Mouse (Mus musculus) stomach, embryonic 16.5 days (tissue): ENCODE results near the gene Nbea. TPM values are rescaled to one million over a fixed set of nuclear protein-coding genes. Genes with fewer than 3 reads are reported as not detected.

ENCODE experiments used
- ATAC-seq: fragments of 200-750 bp; cut with Nextera tagmentation; 2 replicates; pipeline ENCODE4 v1.8.0; 2017; ENCODE audit warnings: moderate number of reproducible peaks, moderate TSS enrichment; ENCODE audit not compliant: insufficient read depth, low FRiP score
- H3K27ac ChIP-seq: fragments of 300-500 bp; sonication (generic); 2 replicates; pipeline ENCODE4 v1.5.1; 2014; ENCODE audit warnings: low read length
- H3K27me3 ChIP-seq: fragments of 300-500 bp; sonication (generic); 2 replicates; pipeline ENCODE4 v1.6.1; 2014; ENCODE audit warnings: low read length, control low read depth, mixed read lengths; ENCODE audit not compliant: control insufficient read depth, insufficient read depth
- H3K36me3 ChIP-seq: fragments of 300-500 bp; sonication (generic); 2 replicates; pipeline ENCODE4 v1.6.1; 2014; ENCODE audit warnings: low read length; ENCODE audit not compliant: control insufficient read depth, insufficient read depth
- H3K4me1 ChIP-seq: fragments of 300-500 bp; sonication (generic); 2 replicates; pipeline ENCODE4 v1.6.1; 2014; ENCODE audit warnings: low read length, control low read depth, mixed read lengths; ENCODE audit not compliant: control insufficient read depth, insufficient read depth
- H3K4me2 ChIP-seq: fragments of 300-500 bp; sonication (generic); 2 replicates; pipeline ENCODE4 v1.6.1; 2014; ENCODE audit warnings: low read depth, low read length, mixed read lengths
- H3K4me3 ChIP-seq: fragments of 300-500 bp; sonication (generic); replicated peaks from 2 replicates; pipeline ENCODE4 v1.5.1; 2014; ENCODE audit warnings: mild to moderate bottlenecking, low read length
- H3K9ac ChIP-seq: fragments of 300-500 bp; sonication (generic); 2 replicates; pipeline ENCODE4 v1.6.1; 2014; ENCODE audit warnings: low read length
- H3K9me3 ChIP-seq: fragments of 300-500 bp; sonication (generic); replicated peaks from 2 replicates; pipeline ENCODE4 v1.6.1; 2016; ENCODE audit warnings: low read length, control low read depth; ENCODE audit not compliant: control insufficient read depth
- WGBS: fragments of 180-500 bp; shearing (Covaris S2); extraction: QIAGEN DNeasy Blood & Tissue Kit; methylation state at CpG from one replicate; pipeline ENCODE4 v1.1.7; 2014; 5-methylcytosine and 5-hydroxymethylcytosine counted together
- polyA plus RNA-seq: library from polyadenylated mRNA; unstranded; fragments of >200 nt; fragmentation: Nextera tagmentation; extraction: Ambion mirVana; gene quantifications from 2 replicates; pipeline ENCODE4 v1.2.1, GENCODE M21; 2015

Nbea gene
- polyA plus RNA-seq, 1 experiment from 2014 or later: 10.4 TPM

DNA sequence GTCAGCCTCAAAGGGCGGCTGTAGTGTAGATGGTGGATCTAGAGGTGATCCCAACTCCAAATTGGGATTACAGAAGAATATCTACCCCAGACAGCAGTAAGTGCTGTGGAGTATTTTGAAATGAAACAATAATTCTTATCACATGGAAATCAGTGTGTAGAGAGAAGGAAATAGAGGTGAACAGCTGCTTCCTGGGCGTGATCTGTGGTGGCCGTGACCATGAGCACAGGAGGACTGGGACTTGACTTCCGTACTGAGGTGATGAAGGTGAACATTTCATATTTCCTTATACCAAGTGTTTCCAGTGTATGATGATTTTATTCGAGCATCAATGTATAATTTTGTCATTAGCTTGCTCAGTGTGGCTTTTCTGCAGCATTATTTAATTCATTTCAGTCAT, 439.6 kb downstream of the Nbea start:
- H3K4me2 ChIP-seq: no peak overlapping the region
- no peak for ATAC-seq
- H3K4me3 ChIP-seq: no peak overlapping the region
- WGBS: 74% methylated on average over 5 of the region's 5 CpGs
- no peak overlapping the region for H3K9ac ChIP-seq
- no peaks in the 10 kb centered on the region for H3K27me3 ChIP-seq
- no peaks in the 10 kb centered on the region for H3K9me3 ChIP-seq
- H3K27ac ChIP-seq: no peak overlapping the region
- no peaks in the 10 kb centered on the region for H3K4me1 ChIP-seq
- H3K36me3 ChIP-seq: no peaks in the 10 kb centered on the region

DNA sequence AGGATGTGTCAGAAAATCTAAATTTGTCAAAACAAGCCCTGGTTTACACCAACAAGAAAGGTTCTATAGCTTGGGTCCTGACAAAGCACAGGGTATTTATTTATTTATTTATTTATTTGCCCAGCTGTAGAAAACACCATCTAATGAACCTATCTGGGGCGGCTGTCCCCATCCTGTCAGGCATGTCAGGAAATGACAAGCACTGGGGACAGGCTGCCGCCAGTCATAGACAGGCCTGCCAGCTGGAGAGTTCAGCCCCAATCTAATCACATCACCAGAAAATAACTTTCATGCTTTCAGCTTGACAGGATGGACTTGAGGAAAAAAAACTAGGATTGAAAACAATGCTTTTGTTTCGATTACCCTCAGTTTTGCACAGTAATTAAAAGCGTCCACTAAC, 440.8 kb downstream of the Nbea start:
- WGBS: 78% methylated on average over 4 of the region's 4 CpGs
- no peak for ATAC-seq
- H3K27me3 ChIP-seq: no peaks in the 10 kb centered on the region
- no peaks in the 10 kb centered on the region for H3K36me3 ChIP-seq
- H3K4me1 ChIP-seq: no peaks in the 10 kb centered on the region
- H3K4me3 ChIP-seq: no peak overlapping the region
- H3K4me2 ChIP-seq: no peak overlapping the region
- H3K27ac ChIP-seq: no peak overlapping the region
- no peaks in the 10 kb centered on the region for H3K9me3 ChIP-seq
- H3K9ac ChIP-seq: no peak overlapping the region

DNA sequence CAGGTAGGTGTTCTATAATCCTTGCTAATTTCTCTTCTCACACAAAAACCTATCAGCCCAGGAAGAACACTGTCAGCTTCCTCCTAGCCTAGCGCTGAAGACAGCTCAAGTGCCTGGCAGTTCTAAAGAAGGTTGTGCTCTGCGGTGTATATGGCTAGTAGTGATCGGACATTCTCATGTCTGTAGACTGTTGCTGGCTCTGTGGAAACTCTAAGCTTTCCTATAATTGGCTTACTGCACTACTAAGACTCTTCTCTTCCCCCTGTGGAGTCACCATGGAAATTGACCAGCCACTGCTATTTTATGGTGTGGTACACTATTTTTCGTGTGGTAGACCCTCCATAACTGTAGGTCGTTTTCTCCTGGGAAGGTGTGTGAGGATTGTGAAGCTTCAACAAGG, 441.3 kb downstream of the Nbea start:
- H3K9me3 ChIP-seq: no peaks in the 10 kb centered on the region
- no peaks in the 10 kb centered on the region for H3K4me1 ChIP-seq
- H3K27ac ChIP-seq: no peak overlapping the region
- ATAC-seq: no peak
- no peaks in the 10 kb centered on the region for H3K27me3 ChIP-seq
- no peaks in the 10 kb centered on the region for H3K36me3 ChIP-seq
- no peak overlapping the region for H3K4me2 ChIP-seq
- 87% methylated on average over 5 of the region's 5 CpGs for WGBS
- no peak overlapping the region for H3K4me3 ChIP-seq
- no peak overlapping the region for H3K9ac ChIP-seq

DNA sequence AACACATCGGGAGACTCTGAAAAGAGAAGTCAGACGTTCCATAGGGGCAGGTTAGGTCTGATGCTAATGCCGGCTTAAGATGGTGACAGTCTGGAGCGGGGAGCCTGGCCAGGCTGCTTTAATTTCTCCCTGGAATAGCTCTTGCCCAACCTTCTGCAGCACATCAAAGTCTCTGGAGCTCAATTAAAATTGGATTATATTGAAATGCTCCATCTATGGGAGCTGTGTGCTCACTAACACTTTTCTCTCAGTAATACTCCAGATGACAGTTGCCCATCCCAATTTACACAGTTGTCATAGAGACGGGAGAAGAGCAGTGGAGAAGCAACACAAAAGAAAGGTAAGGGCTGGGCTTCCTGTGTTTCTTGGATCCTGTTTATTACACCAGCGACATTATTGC, 442.1 kb downstream of the Nbea start:
- WGBS: 70% methylated on average over 6 of the region's 6 CpGs
- H3K4me1 ChIP-seq: no peaks in the 10 kb centered on the region
- no peak overlapping the region for H3K4me3 ChIP-seq
- no peaks in the 10 kb centered on the region for H3K9me3 ChIP-seq
- ATAC-seq: no peak
- no peak overlapping the region for H3K4me2 ChIP-seq
- H3K27me3 ChIP-seq: no peaks in the 10 kb centered on the region
- H3K9ac ChIP-seq: no peak overlapping the region
- no peaks in the 10 kb centered on the region for H3K36me3 ChIP-seq
- no peak overlapping the region for H3K27ac ChIP-seq

DNA sequence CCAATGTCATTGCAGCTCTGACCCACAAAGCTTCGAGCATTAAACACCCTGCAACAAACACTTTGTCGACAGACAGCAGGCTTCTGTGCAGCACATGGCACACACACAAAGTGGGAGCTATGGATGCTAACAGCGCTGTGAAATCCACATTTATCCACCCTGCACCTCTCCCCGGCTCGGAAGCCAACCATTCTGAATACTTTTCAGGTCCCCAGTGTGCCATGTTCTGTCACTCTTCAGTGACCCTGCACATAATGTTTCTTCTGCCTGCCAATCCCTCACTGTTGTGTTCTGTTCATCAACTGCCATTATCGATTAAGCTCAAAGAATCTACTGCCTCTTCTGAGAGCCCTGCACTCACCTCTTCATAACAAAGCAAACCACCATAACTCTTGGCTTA, 449.8 kb downstream of the Nbea start:
- WGBS: 82% methylated on average over 6 of the region's 6 CpGs
- H3K4me3 ChIP-seq: no peak overlapping the region
- ATAC-seq: no peak
- H3K27me3 ChIP-seq: no peaks in the 10 kb centered on the region
- H3K27ac ChIP-seq: no peak overlapping the region
- H3K9me3 ChIP-seq: no peaks in the 10 kb centered on the region
- H3K4me2 ChIP-seq: no peak overlapping the region
- no peaks in the 10 kb centered on the region for H3K36me3 ChIP-seq
- H3K4me1 ChIP-seq: no peaks in the 10 kb centered on the region
- no peak overlapping the region for H3K9ac ChIP-seq

DNA sequence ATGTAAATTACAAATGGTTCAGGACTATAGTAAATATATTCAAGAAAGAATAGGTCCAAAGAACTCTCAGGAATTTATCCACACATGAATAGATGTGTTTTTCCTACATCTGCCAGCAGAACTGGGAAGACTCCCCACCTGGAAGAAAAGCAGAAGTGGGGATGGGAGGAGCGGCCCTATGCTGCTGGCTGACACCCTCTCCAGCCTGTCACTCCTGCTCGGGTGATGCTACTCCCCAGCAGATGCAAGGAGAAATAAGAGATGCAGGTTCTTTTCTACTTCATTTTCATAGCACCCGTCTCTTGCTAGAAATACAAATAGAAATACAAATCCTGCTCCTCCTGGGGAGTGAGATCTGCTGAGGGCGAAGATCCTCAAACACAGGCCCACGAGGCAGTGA, 453.0 kb downstream of the Nbea start:
- WGBS: 70% methylated on average over 5 of the region's 5 CpGs
- no peak for ATAC-seq
- no peak overlapping the region for H3K9ac ChIP-seq
- H3K9me3 ChIP-seq: no peaks in the 10 kb centered on the region
- H3K4me2 ChIP-seq: no peak overlapping the region
- H3K36me3 ChIP-seq: no peaks in the 10 kb centered on the region
- H3K4me3 ChIP-seq: no peak overlapping the region
- H3K27ac ChIP-seq: no peak overlapping the region
- H3K4me1 ChIP-seq: no peaks in the 10 kb centered on the region
- H3K27me3 ChIP-seq: no peaks in the 10 kb centered on the region

DNA sequence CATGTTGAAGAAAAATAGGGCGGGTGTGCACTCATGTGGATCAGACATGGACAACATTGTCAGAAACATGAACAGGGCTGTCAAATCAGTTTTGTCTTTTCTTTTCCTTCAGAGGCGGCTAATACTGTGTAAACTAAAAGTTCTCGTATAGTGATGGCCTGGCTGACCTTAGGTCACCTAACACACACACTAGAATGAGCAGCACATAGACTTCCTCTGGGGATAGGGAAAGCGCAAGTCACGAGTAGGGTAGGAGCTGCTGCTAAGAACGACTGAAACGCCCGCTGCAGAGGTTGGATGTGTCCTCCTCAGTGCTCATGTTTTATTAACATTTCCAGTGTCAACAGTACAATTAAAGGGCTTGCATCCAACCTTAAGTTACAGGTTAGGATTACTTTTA, 453.4 kb downstream of the Nbea start:
- Histone ChIP-seq H3K4me3 (no peak overlapping the region), H3K27ac (no peak overlapping the region), H3K4me2 (no peak overlapping the region), H3K9me3 (no peaks in the 10 kb centered on the region), H3K4me1 (no peaks in the 10 kb centered on the region), H3K36me3 (no peaks in the 10 kb centered on the region), H3K9ac (no peak overlapping the region), H3K27me3 (no peaks in the 10 kb centered on the region)
- 49% methylated on average over 8 of the region's 8 CpGs for WGBS
- no peak for ATAC-seq

DNA sequence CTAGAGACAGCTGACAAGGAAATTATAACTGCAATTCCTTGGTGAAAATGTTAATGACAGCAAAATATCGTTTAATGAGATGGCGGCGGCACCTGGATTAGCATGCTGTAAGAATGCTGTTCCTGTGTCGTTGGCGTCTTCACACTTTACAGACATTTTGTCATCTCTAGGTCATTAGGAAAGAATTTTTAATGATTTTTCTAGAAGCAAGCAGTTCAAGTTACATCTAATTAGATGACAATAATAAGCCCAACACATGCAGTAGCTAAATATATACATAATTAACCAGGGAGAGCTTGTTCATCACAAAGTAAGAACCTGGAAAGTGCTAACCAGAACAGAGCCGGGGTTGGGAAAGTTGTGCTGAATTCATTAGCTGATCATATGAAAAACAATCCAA, 469.2 kb downstream of the Nbea start:
- Histone ChIP-seq H3K4me1 (no peaks in the 10 kb centered on the region), H3K4me3 (no peak overlapping the region), H3K27me3 (no peaks in the 10 kb centered on the region), H3K4me2 (no peak overlapping the region), H3K9me3 (no peaks in the 10 kb centered on the region), H3K36me3 (no peaks in the 10 kb centered on the region), H3K27ac (no peak overlapping the region), H3K9ac (no peak overlapping the region)
- ATAC-seq: no peak
- WGBS: 91% methylated on average over 6 of the region's 6 CpGs

DNA sequence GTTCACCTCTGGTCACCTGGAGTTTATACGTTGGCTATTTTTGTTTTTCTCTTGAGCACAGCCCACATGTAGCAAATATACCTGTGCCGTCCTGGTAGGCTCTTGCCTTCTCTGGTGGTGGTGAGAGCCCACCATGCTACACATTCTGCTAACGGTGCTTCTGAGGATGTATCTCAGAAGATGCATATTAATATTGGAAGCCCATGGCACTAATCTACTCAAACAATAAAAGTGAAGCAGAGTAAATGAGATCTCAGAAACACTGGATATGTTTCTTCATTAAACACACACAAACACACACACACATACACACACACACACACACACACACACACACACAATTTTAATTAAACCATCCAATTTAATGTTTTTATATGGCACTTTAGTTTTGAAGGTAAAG, 469.6 kb downstream of the Nbea start:
- Histone ChIP-seq H3K27ac (no peak overlapping the region), H3K27me3 (no peaks in the 10 kb centered on the region), H3K4me2 (no peak overlapping the region), H3K4me3 (no peak overlapping the region), H3K36me3 (no peaks in the 10 kb centered on the region), H3K4me1 (no peaks in the 10 kb centered on the region), H3K9me3 (no peaks in the 10 kb centered on the region), H3K9ac (no peak overlapping the region)
- ATAC-seq: no peak
- 88% methylated on average over 3 of the region's 3 CpGs for WGBS

DNA sequence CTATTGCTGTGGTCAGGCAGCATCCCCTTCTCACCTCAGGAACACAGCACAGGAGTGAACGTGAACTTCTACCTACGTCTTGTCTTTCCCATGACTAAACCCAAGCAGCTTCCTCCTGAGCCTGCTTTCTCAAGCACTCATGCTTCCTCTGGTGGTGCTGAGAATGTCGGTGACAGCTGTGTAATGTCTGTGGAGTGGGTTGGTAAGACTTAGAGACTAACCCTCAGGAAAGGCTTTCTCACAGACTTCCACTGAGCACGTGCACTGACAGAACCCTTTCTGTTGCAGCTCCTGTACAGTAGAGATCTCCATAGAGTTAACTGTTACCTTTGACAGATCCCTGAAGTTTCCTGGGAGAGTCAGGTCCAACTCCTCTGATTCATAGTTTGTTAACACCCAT, 473.2 kb downstream of the Nbea start:
- H3K36me3 ChIP-seq: no peaks in the 10 kb centered on the region
- no peak for ATAC-seq
- WGBS: 85% methylated on average over 4 of the region's 4 CpGs
- H3K4me2 ChIP-seq: no peak overlapping the region
- H3K9ac ChIP-seq: no peak overlapping the region
- H3K9me3 ChIP-seq: no peaks in the 10 kb centered on the region
- no peak overlapping the region for H3K27ac ChIP-seq
- H3K4me3 ChIP-seq: no peak overlapping the region
- H3K4me1 ChIP-seq: no peaks in the 10 kb centered on the region
- no peaks in the 10 kb centered on the region for H3K27me3 ChIP-seq
